Mouse (Mus musculus) Muller cell, postnatal 12 days (primary cell): ENCODE data around the gene Ipcef1.
"Not testable (repeated sequence)": the region's sequence is repeated elsewhere in the genome, so short reads cannot be mapped to it uniquely, and the experiment has no call there.

Experiments used
- DNase-seq: peaks from one replicate; pipeline ENCODE4 v3.0.0-alpha.2; 2015; ENCODE audit errors: inconsistent ontology term

Ipcef1 gene

GRCm38 (mm10) chr10:6889640-6890245, 162.5 kb downstream of the Ipcef1 start:
- peak; percentile 27 for DNase-seq

GRCm38 (mm10) chr10:6885460-6885859, 166.8 kb downstream of the Ipcef1 start:
- DNase-seq: peak; percentile 7

- not testable (repeated sequence) for DNase-seq
Measured at GRCm38 (mm10) chr10:6882041-6882440, 170.2 kb downstream of the Ipcef1 start.

GRCm38 (mm10) chr10:6878276-6878881, 173.9 kb downstream of the Ipcef1 start:
- no peak for DNase-seq

- no peak for DNase-seq
Measured at GRCm38 (mm10) chr10:6873917-6874316, 178.4 kb downstream of the Ipcef1 start.

GRCm38 (mm10) chr10:6871418-6872072, 180.7 kb downstream of the Ipcef1 start:
- no peak for DNase-seq

GRCm38 (mm10) chr10:6855812-6856211, 196.5 kb downstream of the Ipcef1 start:
- no peak for DNase-seq

GRCm38 (mm10) chr10:6848834-6849233, 203.4 kb downstream of the Ipcef1 start:
- peak; percentile 64 for DNase-seq

- DNase-seq: peak; percentile 35
Measured at GRCm38 (mm10) chr10:6848162-6848754, 204.0 kb downstream of the Ipcef1 start.

GRCm38 (mm10) chr10:6846283-6846682, 206.0 kb downstream of the Ipcef1 start:
- no peak for DNase-seq

GRCm38 (mm10) chr10:6842225-6842624, 210.1 kb downstream of the Ipcef1 start:
- DNase-seq: peak; percentile 76
